Mouse (Mus musculus) small intestine, adult 2 months (tissue): ENCODE measurements around the gene Ccdc107.

ENCODE experiments used
- CTCF ChIP-seq: fragments of 200-500 bp; IDR thresholded peaks from 2 replicates; pipeline ENCODE4 v1.5.1; 2012; ENCODE audit warnings: low read depth, mild to moderate bottlenecking, control low read depth, inconsistent platforms, low read length, moderate library complexity, mixed read lengths; ENCODE audit not compliant: insufficient replicate concordance, insufficient read length; ENCODE audit errors: extremely low read depth
- POLR2A ChIP-seq: fragments of 200-500 bp; IDR thresholded peaks from 2 replicates; pipeline ENCODE4 v1.6.1; 2012; ENCODE audit warnings: low read depth, mild to moderate bottlenecking, control low read depth, inconsistent platforms, low read length, moderate library complexity

DNA sequence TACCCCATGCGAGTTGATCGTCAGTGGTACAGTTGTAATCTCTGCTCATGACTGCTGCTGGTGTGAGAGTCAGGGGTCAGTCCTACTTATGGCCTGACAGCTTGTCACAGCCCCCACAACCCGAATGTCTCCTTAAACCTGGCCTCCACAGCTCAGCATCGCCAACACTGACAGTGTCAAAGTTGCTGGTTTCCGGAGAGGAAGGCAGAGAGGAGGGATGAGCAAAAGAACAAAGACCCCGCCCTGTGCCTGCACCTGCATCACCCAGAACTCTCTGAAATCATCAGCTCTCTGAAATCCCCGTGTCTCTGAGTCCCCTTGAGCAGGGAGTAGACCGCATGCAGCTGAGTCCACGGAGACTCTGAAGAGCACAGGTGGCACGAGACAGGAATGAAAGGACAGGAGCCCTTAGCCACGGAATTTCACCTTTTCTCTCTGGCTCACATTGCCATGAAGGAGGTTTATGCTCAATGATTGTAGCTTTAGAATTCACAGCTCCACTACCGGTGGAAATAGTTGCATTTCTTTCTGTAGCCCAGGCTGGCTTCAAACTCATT, 9.1 kb upstream of the Ccdc107 start, which contains the start of gene Sit1:
- no peak for TF ChIP-seq CTCF
- TF ChIP-seq POLR2A = no peak
